Mouse (Mus musculus) hindbrain, embryonic 16.5 days (tissue): Measurements from ENCODE around the gene Ugcg. TPM values are rescaled to one million over a fixed set of nuclear protein-coding genes. Genes with fewer than 3 reads are reported as not detected.

Source experiments
- ATAC-seq: fragments of 200-750 bp; cut with Nextera tagmentation; 2 replicates; pipeline ENCODE4 v1.8.0; 2017; ENCODE audit warnings: moderate TSS enrichment, moderate library complexity
- H3K27ac ChIP-seq: fragments of 300-500 bp; sonication (generic); 2 replicates; pipeline ENCODE4 v1.5.1; 2014; ENCODE audit warnings: low read depth, mild to moderate bottlenecking, control low read depth, low read length, moderate library complexity
- H3K27me3 ChIP-seq: fragments of 300-500 bp; sonication (generic); replicated peaks from 2 replicates; pipeline ENCODE4 v1.6.1; 2014; ENCODE audit warnings: low read length; ENCODE audit not compliant: control insufficient read depth, insufficient read depth
- H3K36me3 ChIP-seq: fragments of 300-500 bp; sonication (generic); 2 replicates; pipeline ENCODE4 v1.6.1; 2014; ENCODE audit warnings: mild to moderate bottlenecking, low read length, moderate library complexity, mixed read lengths; ENCODE audit not compliant: control insufficient read depth, insufficient read depth
- H3K4me1 ChIP-seq: fragments of 300-500 bp; sonication (generic); 2 replicates; pipeline ENCODE4 v1.6.1; 2014; ENCODE audit warnings: low read depth, low read length; ENCODE audit not compliant: control insufficient read depth, insufficient read depth
- H3K4me2 ChIP-seq: fragments of 300-500 bp; sonication (generic); 2 replicates; pipeline ENCODE4 v1.6.1; 2014; ENCODE audit warnings: mild to moderate bottlenecking, low read length, control low read depth, moderate library complexity
- H3K4me3 ChIP-seq: fragments of 300-500 bp; sonication (generic); 2 replicates; pipeline ENCODE4 v1.5.1; 2014; ENCODE audit warnings: mild to moderate bottlenecking, low read length, control low read depth, moderate library complexity
- H3K9ac ChIP-seq: fragments of 300-500 bp; sonication (generic); 2 replicates; pipeline ENCODE4 v1.6.1; 2014; ENCODE audit warnings: low read depth, mild to moderate bottlenecking, control low read depth, low read length, moderate library complexity
- H3K9me3 ChIP-seq: fragments of 300-500 bp; sonication (generic); 2 replicates; pipeline ENCODE4 v1.6.1; 2014; ENCODE audit warnings: mild to moderate bottlenecking, low read length, moderate library complexity; ENCODE audit not compliant: control insufficient read depth
- WGBS: fragments of 180-500 bp; shearing (Covaris S2); extraction: QIAGEN DNeasy Blood & Tissue Kit; methylation state at CpG from one replicate; pipeline ENCODE4 v1.1.7; 2014; 5-methylcytosine and 5-hydroxymethylcytosine counted together
- polyA plus RNA-seq: library from polyadenylated mRNA; unstranded; fragments of >200 nt; fragmentation: Nextera tagmentation; extraction: Ambion mirVana; gene quantifications from 2 replicates; pipeline ENCODE4 v1.2.1, GENCODE M21; 2015

The Ugcg gene
- polyA plus RNA-seq, 1 experiment from 2014 or later, result 15.8 TPM

GRCm38 (mm10) chr4:59215585-59215984, 26.5 kb downstream of the Ugcg start:
- H3K36me3 ChIP-seq, result peaks cover 14% of the 10 kb centered on the region
- 91% methylated on average over 3 of the region's 3 CpGs for WGBS

DNA sequence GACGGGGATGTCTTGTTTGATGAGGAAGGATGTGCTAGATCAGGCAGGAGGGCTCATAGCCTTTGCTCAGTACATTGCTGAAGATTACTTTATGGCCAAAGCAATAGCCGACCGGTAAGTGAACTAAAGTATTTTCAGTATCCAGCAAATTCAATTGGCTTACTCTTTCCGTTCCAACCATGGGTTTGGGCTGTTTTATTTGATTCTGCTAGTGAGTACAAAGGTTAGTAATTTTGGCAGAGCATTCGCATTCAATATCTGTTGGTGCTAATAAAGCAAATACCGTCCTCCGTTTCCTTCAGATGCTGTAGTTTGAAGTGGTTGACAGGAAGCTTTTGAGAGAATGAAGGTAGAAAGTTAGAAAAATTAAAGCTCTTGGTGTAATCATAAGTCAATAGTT, 28.0 kb downstream of the Ugcg start:
- H3K4me3 ChIP-seq, result no peak overlapping the region
- H3K9me3 ChIP-seq, result no peaks in the 10 kb centered on the region
- peaks cover 16% of the 10 kb centered on the region for H3K36me3 ChIP-seq
- H3K9ac ChIP-seq, result no peak overlapping the region
- no peak for ATAC-seq
- H3K27ac ChIP-seq, result no peak overlapping the region
- no peaks in the 10 kb centered on the region for H3K4me1 ChIP-seq
- 95% methylated on average over 7 of the region's 7 CpGs for WGBS
- H3K4me2 ChIP-seq, result no peak overlapping the region
- no peaks in the 10 kb centered on the region for H3K27me3 ChIP-seq

More at GRCm38 (mm10) chr4:59215585-59215984, 26.5 kb downstream of the Ugcg start:
- ATAC-seq, result no peak
- Histone ChIP-seq H3K4me1 (no peaks in the 10 kb centered on the region), H3K27ac (no peak overlapping the region), H3K4me3 (no peak overlapping the region), H3K4me2 (no peak overlapping the region), H3K27me3 (no peaks in the 10 kb centered on the region), H3K9me3 (no peaks in the 10 kb centered on the region), H3K9ac (no peak overlapping the region)

GRCm38 (mm10) chr4:59218154-59218553, 29.1 kb downstream of the Ugcg start:
- 86% methylated on average over 7 of the region's 7 CpGs for WGBS

GRCm38 (mm10) chr4:59222226-59222625, 33.2 kb downstream of the Ugcg start:
- Histone ChIP-seq H3K27me3 (no peaks in the 10 kb centered on the region), H3K4me2 (no peak overlapping the region), H3K27ac (no peak overlapping the region), H3K9ac (no peak overlapping the region), H3K4me1 (no peaks in the 10 kb centered on the region), H3K4me3 (no peak overlapping the region), H3K9me3 (no peaks in the 10 kb centered on the region), H3K36me3 (peaks cover 11% of the 10 kb centered on the region)
- 96% methylated on average over 9 of the region's 9 CpGs for WGBS
- ATAC-seq, result no peak

More at GRCm38 (mm10) chr4:59218154-59218553, 29.1 kb downstream of the Ugcg start:
- no peaks in the 10 kb centered on the region for H3K9me3 ChIP-seq
- H3K4me3 ChIP-seq, result no peak overlapping the region
- peaks cover 16% of the 10 kb centered on the region for H3K36me3 ChIP-seq
- H3K27ac ChIP-seq, result no peak overlapping the region
- H3K27me3 ChIP-seq, result no peaks in the 10 kb centered on the region
- H3K9ac ChIP-seq, result no peak overlapping the region
- no peak overlapping the region for H3K4me2 ChIP-seq
- no peak for ATAC-seq
- no peaks in the 10 kb centered on the region for H3K4me1 ChIP-seq

DNA sequence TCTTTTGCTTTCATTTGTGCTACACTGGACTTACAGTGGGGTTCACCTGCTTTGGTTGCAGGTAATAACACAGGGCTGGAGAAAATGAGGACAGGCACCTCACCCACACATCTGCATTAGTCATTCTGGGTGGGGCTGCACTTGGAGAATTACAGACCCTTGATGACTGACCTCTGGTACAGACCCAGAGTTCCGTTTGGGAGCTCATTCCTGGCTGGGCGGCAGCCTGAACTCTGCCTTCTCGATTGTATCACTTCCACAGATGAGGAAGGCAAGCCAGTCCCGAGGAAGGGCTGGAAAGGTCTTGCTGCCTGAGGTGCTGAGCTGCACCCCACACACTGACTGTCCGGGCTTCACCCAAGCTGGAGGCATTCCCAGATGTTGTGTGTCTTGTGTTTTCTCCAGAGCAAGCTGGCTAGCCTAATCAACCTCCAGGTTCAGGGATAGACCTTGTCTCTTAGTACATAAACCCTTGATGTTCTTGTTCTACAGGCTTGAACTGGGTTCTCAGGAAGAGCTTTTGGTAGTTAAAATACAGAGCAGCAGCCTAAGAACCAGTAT, 34.1 kb downstream of the Ugcg start:
- Histone ChIP-seq H3K4me1 (no peaks in the 10 kb centered on the region), H3K27ac (no peak overlapping the region), H3K27me3 (no peaks in the 10 kb centered on the region), H3K36me3 (peaks cover 11% of the 10 kb centered on the region), H3K9me3 (no peaks in the 10 kb centered on the region), H3K4me3 (no peak overlapping the region), H3K9ac (no peak overlapping the region), H3K4me2 (no peak overlapping the region)
- 89% methylated on average over 5 of the region's 5 CpGs for WGBS
- no peak for ATAC-seq

DNA sequence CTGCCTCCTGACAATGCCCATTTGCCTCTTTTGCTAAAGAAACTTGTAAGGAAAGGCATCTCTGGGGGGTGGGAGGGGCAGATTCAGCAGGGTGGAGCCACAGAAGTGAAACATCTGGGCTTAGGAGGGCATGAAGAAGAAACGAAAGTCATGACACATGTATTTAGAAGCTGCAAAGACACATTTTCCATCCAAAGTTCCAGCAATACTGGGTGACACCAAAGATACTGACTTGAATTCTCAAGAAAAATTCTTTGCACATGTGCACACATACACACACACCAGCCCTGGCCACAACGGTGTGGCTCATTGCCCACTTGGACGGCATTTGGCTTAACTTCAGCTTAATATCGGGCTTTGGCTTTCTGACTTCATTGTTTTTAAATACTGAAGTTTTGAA, 35.8 kb downstream of the Ugcg start:
- no peak overlapping the region for H3K9ac ChIP-seq
- no peak overlapping the region for H3K4me2 ChIP-seq
- ATAC-seq, result no peak
- H3K4me3 ChIP-seq, result no peak overlapping the region
- H3K27me3 ChIP-seq, result no peaks in the 10 kb centered on the region
- H3K4me1 ChIP-seq, result no peaks in the 10 kb centered on the region
- H3K27ac ChIP-seq, result no peak overlapping the region
- no peaks in the 10 kb centered on the region for H3K9me3 ChIP-seq
- peaks cover 9% of the 10 kb centered on the region for H3K36me3 ChIP-seq
- 96% methylated on average over 4 of the region's 4 CpGs for WGBS

DNA sequence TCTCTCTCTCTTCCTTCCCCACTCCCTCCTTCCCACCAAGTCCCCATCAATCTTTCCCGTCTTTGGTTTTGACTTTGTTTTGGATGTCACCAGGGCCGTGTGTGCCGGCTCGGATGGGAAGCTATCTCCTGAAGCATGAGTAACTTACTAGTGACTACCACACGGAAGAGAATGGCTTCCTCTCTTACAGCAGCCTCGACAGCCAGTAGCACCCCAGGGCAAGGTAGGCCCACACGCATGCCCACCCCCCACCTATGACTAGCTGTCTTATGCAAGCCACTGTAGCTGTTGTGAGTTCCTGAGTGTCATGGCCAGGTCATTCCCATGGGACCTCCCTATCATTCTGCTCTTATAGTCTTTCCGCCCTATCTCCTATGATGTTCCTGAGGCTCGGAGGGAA, 38.0 kb downstream of the Ugcg start:
- H3K27me3 ChIP-seq, result no peaks in the 10 kb centered on the region
- WGBS, result 90% methylated on average over 9 of the region's 9 CpGs
- no peaks in the 10 kb centered on the region for H3K9me3 ChIP-seq
- H3K9ac ChIP-seq, result no peak overlapping the region
- no peaks in the 10 kb centered on the region for H3K4me1 ChIP-seq
- H3K36me3 ChIP-seq, result peaks cover 3% of the 10 kb centered on the region; the same call in 1 of the 2 replicates
- no peak overlapping the region for H3K27ac ChIP-seq
- no peak overlapping the region for H3K4me2 ChIP-seq
- no peak overlapping the region for H3K4me3 ChIP-seq
- no peak for ATAC-seq

- no peak overlapping the region for H3K9ac ChIP-seq
- H3K4me1 ChIP-seq, result no peaks in the 10 kb centered on the region
- H3K9me3 ChIP-seq, result no peaks in the 10 kb centered on the region
- no peak overlapping the region for H3K27ac ChIP-seq
- H3K4me3 ChIP-seq, result no peak overlapping the region
- peaks cover 3% of the 10 kb centered on the region; the same call in 1 of the 2 replicates for H3K36me3 ChIP-seq
- ATAC-seq, result no peak
- no peak overlapping the region for H3K4me2 ChIP-seq
- no peaks in the 10 kb centered on the region for H3K27me3 ChIP-seq
Observed at GRCm38 (mm10) chr4:59228951-59229350, 39.9 kb downstream of the Ugcg start.

GRCm38 (mm10) chr4:59231266-59232055, 42.4 kb downstream of the Ugcg start:
- Histone ChIP-seq H3K9me3 (no peaks in the 10 kb centered on the region), H3K27ac (no peak overlapping the region), H3K9ac (no peak overlapping the region), H3K4me3 (no peak overlapping the region), H3K4me1 (no peaks in the 10 kb centered on the region), H3K4me2 (no peak overlapping the region), H3K27me3 (no peaks in the 10 kb centered on the region), H3K36me3 (no peaks in the 10 kb centered on the region)
- 78% methylated on average over 6 of the region's 6 CpGs for WGBS
- ATAC-seq, result no peak
